Mouse (Mus musculus): ENCODE measurements around the gene Syngap1. TPM values are rescaled to one million over a fixed set of nuclear protein-coding genes. Genes with fewer than 3 reads are reported as not detected.
A peak's percentile ranks its signal among the peaks of the same experiment; 100 is the strongest.
"Not testable (repeated sequence)": the region's sequence is repeated elsewhere in the genome, so short reads cannot be mapped to it uniquely, and the experiment has no call there.

Gene Syngap1
- 1 to 10 TPM; 2.2 to 2.8 TPM for total RNA-seq (2021)
- long read RNA-seq, experiment 1: 0 reads
- long read RNA-seq, experiment 2: 0 reads

GRCm38 (mm10) chr17:26941031-26941789 is at the start of gene Syngap1:
TSS of gene Syngap1 (plus strand) at chr17:26941253.
- DNase-seq (ENCODE audit: low spot score): no peak

- no peak for DNase-seq (ENCODE audit: low spot score)
Observed at GRCm38 (mm10) chr17:26892635-26893375, 48.2 kb upstream of the Syngap1 start.

DNA sequence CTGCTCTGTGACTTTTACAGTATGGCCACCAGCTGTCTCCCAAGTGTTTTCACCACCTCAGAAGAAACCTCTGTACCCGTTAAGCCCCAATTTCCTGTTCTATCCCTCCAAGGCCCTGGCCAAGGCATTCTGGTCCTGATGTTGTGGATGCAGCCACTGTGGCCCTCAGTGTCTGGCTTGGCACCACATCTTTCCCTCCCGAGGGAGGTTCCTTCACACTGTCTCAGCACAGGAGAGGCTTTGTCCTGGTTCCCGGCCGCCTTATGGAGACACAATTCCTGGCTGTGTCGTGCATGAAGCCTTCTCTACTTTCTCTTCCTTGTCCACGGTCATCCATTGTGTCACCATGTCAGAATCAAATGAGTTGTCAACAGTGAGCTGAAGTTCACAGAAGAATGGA is 47.6 kb upstream of the Syngap1 start:
- no peak for DNase-seq (ENCODE audit: low spot score)

DNA sequence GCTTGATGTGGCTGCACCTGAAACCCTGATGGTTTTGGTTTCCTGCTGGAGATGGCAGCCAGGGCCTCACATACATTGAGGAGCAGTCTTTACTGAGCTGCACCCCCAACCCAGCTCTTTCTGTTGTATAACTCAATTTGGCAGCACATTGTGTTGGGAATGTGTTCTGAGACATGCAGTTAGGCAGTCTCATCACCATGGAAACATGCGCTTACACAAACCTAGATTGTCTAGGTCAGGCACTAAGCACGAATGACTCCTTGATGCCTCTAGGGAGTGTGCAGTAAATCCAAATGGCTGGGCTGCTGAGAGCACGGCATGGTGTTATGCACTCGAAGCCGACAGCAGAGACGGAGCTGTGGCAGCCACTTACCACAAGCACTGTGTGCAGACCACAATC is 46.7 kb upstream of the Syngap1 start:
- no peak for DNase-seq (ENCODE audit: low spot score)

- DNase-seq (ENCODE audit: low spot score): peak; percentile 80
Observed at GRCm38 (mm10) chr17:26895578-26895977, 45.5 kb upstream of the Syngap1 start.

- DNase-seq (ENCODE audit: low spot score): no peak
Observed at GRCm38 (mm10) chr17:26900916-26901315, 40.1 kb upstream of the Syngap1 start.

- no peak for DNase-seq (ENCODE audit: low spot score)
Observed at GRCm38 (mm10) chr17:26904320-26904719, 36.7 kb upstream of the Syngap1 start.

GRCm38 (mm10) chr17:26907506-26907905 is 33.5 kb upstream of the Syngap1 start:
- not testable (repeated sequence) for DNase-seq (ENCODE audit: low spot score)

GRCm38 (mm10) chr17:26915248-26915647 is 25.8 kb upstream of the Syngap1 start:
- DNase-seq (ENCODE audit: low spot score): no peak

DNA sequence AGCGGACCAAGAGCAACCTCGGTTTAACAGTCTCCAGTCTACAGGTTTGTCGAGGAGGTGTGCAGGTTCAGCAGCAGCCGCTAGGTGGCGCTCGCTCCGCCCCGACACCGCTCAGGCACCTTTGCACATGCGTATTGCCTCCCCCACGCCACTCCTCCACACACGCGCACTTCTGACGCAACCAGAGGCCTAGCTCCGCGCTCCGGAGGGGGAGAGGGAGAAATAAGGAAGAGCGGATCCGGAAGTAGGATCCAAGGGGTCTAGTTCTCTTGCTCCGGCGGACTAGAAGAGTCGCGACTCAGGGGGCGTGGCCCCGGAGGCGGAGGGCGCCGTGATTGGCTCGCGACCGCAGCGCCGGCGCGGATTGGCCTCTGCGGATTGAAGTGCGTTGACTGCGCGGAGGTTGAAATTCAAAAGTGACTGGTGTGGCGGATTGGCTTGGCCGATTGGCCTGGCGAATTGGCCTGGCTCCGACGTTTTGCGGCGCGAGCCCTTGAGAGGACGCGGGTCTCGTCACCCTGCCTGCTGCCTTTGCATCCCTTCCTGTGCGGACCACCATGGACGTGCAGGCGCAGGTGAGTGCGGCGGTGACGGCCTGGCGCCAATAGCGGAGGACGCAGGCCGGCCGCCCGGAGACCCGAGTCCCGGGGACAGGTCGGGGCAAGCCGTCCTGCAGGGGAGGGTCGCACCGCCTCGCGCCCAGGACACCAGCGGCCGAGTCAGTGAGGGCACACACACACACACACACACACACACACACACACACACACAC is 24.2 kb upstream of the Syngap1 start, which contains the start of gene Kifc5b:
Kifc5b (plus strand) TSS at position 381 of the 772 bp plus-strand sequence.
- DNase-seq (ENCODE audit: low spot score): peak; percentile 100

DNA sequence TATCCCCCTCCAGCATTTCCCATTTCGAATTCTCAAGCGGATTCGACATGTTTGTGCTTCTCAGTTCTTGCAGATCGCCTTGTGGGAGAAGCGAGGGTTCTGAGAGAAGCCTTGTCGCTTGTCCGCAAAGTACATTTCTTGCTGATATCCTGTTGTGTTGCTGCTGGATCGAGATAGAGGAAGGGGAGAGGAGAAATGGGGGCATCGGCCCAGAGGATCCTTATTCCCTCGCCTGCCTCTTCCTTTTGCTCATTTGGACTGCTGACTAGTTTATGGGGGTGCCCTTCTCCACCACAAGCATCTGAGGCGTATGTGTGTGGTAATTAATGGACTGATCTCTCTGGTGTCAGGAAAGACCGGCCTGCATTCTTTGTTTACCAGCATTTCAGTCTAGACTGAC is 23.5 kb upstream of the Syngap1 start:
- not testable (repeated sequence) for DNase-seq (ENCODE audit: low spot score)

DNA sequence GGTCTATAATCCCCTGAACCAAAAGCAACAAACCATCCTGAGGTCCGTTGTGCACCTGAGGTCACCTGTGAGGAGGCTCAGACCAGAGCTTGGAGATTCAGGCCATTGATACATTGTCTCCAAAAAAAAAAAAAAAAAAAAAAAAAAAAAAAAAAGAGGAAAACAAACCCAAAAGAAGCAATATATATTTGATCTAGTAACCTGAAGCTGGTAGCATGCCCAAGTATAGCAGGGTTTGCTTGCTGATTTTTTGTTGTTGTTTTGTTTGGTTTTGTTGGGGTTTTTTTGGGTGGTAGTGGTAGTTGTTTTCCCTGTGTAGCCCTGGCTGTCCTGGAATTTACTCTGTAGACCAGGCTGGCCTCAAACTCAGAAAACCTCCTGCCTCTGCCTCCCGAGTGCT is 22.7 kb upstream of the Syngap1 start:
- no peak for DNase-seq (ENCODE audit: low spot score)

DNA sequence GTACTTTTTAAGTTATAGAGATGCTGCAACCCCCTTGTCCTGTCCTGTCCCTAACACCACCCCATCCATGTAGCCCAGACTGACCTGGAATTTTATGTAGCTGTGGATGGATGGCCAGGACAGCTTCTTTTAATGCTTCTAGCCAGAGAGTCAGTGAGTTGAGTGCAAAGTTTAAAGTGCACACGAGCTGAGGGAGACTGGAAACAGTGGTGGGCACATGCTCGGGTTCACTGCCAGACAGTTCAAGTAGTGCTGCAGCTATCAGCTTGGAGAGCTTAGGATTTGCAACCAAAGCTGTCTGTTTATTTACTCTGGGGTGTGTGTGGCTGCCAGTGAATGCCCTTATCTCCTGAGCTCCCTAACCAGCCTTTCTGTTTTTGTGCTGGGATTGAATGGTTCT is 21.5 kb upstream of the Syngap1 start:
- not testable (repeated sequence) for DNase-seq (ENCODE audit: low spot score)

- not testable (repeated sequence) for DNase-seq (ENCODE audit: low spot score)
Observed at GRCm38 (mm10) chr17:26922368-26922767, 18.7 kb upstream of the Syngap1 start.

GRCm38 (mm10) chr17:26925414-26925813 is 15.6 kb upstream of the Syngap1 start:
- DNase-seq (ENCODE audit: low spot score): not testable (repeated sequence)

DNA sequence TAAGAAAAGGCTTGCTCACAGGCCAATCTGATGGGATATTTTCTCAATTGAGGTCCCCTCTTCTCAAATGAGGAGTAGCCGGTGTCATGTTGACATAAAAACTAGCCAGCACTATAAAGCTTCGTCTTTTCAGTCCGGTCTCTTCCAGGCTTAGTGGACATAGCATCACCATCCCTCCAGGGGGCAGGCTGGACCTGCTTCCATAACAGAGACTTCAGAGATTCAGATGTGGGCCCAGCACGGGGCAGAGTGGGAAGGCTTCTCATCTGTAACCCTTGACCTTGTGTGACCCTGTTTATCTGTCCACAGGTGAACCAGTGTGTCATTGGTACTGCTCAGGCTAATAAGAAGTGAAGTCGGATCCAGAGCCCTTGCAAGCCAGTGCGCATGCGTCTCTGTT is 9.3 kb upstream of the Syngap1 start:
- DNase-seq (ENCODE audit: low spot score): not testable (repeated sequence)

GRCm38 (mm10) chr17:26932839-26933398 is 8.1 kb upstream of the Syngap1 start, which contains the start of gene Phf1:
TSS of gene Phf1 (plus strand) at chr17:26933052.
- peak; percentile 99 for DNase-seq (ENCODE audit: low spot score)

DNA sequence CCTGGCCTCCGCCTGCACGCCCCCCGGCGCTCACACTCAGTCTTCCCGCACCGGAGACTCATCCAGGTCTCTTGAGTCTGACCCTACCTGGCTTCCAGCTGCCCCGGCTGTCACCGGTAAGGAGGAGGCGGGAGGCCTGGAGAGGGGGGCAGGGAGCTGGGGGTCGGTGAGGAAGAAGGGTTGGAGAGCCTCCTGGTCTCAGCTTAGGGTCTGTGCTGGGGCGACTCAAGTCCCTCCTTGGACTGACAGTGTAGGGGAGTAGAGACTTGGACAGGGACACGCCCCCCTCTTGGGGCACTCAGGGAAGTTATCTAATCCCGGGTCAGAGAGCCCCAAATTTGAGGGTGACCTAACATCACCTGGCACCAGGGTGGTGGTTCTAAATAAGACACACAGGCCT is 7.6 kb upstream of the Syngap1 start:
- DNase-seq (ENCODE audit: low spot score): no peak

- DNase-seq (ENCODE audit: low spot score): no peak
Observed at GRCm38 (mm10) chr17:26933885-26934827, 6.9 kb upstream of the Syngap1 start.

- DNase-seq (ENCODE audit: low spot score): no peak
Observed at GRCm38 (mm10) chr17:26935027-26935426, 6.0 kb upstream of the Syngap1 start.
